Mouse (Mus musculus) kidney, adult 8-10 months (tissue): ENCODE results near the gene Ece1.

Experiments
- DNase-seq, 2 experiments: peaks; one replicate each; pipeline ENCODE4 v3.0.0; 2022

Gene Ece1

DNA sequence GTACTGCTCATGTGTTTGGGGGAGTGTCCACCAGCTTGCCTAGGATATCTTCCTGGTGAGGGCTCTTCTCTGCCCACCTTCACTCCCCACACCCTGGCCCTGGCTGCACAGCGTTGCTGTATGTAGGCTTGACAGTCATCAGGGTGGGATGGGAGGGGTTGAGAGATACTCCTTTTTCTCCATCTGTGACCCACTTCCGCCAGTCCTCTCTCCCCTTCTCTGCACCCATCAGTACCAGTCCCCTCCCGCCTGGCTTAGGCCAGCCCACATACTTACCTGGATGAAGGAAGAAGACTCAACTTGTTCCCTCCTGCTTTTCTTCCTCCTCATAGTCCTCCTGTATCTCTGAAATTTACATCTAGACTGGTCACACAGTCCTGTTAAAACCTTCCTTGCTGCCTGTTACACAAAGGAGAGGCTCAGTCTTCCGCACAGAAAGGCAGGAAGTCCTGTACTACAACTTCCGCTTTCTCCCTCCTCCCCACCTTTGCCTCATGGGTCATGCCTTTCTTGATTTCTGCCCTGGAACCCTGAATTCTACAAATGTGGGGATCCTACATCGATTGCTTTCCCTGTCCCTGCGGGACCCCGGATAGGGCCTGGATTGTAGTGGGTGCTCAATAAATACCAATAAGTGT, 21.6 kb downstream of the Ece1 start:
- no peak for DNase-seq

DNA sequence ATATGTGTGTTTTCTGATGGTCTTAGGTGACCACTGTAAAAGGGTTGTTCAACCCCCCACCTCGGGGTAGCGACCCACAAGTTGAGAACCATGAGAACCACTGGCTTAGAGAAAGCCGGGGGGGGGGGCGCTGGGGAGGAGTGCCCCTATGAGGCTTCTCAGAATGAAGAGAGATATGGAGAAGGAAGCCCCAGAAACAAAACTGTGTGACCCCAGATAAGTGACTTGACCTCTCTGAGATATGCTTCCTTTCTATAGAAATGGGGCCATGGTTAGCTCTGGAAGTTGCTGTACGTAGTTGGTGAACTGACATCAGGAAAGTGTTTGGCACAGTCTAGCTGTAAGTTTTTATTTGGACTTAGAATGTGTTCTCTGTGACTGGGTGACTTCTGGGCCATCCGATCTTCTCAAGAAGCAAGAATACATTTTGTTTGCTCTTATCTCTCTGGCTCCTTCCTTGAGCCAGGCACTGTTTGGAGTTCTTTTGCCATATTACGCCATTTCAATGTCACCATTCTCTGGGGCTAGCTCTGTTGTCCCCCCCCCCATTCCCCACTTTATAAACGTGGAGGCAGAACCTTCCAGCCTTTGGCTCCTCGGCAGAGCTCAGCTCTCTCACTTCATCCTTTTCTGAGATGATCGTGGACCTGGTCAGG, 25.4 kb downstream of the Ece1 start:
- no peak for DNase-seq

DNA sequence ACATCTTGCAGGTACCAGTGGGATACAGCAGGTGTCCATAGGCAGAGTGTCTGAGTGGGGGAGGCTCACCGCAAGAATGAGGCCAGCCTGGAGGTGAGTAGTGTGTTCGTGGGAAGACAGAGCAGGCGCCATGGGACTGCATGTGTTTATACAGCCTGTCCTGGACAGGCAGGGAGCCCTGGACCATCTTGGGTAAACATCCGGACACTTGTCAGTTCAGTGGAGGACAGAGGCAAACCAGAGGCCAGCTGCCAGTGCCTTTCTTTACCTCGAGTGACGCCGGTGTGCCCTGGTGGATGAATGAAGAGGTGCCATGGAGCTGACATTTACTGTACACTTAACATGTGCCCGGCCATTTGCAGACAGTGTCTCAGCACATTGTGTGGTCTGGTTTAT, 26.0 kb downstream of the Ece1 start:
- DNase-seq, result no peak

DNA sequence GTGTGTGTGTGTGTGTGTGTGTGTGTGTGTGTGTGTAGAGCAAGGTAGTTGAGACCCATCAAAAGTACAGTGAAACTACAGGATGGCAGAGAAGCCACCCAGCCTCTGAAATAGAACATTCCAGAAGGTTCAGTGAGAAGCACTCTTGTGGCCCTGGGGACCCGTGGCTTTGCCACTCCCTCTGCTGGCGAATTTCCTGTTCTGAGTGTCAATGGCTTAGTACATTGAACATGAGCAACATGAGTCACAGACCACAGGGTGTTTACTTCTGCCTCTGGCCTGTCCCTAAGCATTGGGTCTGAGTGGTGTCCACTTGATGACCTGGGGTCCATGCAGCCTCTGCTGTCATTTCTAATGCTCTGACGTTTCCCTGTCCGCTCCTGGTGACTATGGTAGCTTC, 28.6 kb downstream of the Ece1 start:
- DNase-seq, result peak in 1 of 2 experiments; percentile 52

DNA sequence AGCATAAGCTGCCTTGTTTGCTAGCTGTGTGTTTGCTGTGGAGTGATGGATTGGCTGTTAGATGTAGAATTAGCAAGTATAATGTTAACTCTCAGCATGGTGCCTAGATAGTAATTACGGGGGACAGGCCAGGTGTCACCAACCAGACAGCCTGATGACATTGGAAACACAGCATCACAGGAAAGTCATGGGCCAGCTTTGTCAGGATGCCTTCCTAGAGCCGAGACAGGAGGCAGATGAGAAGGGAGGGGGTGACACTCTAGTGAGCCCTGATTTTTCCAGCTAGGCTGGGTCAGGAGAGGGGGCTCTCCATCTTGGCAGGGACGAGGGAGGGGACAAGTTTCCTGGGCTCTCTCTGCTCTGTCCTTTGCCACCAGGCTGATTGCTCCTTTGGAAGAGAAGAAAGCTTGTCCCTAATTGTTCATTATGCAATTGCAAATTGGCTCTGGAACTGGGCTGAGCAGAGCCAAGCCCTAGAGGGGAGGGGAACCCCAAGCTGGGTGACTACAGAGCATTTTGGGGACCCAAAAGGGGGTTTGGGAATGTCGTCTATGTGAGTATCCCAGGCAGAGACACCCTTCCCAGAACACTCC, 29.6 kb downstream of the Ece1 start:
- DNase-seq, result no peak

DNA sequence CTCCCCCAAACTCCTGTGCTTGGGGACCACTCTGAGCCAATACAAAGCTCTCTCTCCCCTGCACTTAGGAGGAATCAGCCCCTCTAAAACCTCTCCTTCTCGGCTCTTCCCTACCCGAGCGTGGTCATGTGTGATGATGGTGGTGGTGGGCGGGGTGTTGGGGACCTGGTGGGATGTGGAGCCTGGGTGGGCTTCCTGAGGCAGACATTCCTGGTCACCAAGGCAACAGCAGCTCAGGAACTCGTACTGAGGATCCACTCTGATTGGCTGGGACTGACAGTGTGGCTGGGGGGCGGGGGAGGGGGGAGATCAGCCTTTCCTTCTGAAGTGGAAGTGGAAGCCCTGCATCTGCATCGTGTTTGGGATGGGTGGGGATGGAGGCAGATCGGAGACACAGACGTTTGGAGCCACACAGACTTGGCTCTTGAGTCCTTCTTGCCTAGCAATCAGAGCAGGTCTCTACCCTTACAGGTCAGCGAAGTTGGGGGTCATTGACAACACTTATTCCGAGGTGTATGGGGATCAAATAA, 30.7 kb downstream of the Ece1 start:
- no peak for DNase-seq

DNA sequence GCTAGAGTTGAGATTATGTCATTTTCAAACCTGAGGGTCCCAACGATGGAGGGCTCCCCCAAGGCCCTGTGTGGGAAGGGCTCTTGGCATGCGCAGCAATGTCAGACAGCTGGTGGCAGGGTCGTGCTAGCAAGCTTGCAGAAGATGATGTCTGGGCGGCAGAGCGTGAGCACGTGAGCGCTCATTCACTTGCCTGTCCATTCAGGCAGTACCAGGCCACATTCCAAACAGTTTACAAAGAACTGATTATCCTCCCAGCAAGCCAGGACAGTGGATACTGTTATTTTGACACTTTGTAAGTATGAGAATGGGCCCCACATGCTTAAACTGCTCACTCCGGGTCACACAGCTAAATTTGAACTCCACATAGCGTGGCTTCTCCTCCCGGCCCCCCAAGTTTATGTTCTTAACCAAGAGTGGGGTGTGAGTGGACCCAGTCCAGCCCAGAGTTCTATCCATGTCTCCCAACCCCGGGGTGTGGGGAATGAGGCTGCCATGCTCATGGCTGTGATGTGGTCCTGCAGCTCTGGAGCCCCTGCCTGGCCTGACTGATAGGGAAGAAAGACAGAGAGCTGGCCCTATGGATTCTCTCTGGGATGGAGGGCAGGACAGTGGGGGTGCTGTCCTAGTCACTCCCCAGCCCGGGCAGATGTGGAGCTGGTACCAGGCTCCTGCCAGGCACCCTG, 34.7 kb downstream of the Ece1 start:
- DNase-seq, result no peak

DNA sequence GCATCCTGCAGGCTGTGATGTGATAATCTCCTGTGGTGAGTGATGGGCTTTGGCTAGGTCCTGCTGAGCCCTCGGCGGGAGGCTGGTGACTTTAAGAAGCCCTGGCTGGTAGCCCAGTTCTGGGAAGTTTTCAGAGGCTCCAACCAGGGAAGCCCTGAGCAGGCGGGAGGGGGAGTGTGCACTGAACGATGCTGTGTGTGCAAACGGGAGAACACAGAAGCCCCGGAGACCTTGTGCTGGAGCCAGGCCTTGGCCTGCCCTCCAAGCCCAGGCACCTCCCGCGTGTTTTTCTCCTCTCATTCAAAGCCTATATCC, 35.2 kb downstream of the Ece1 start:
- peak; percentile 69 to 75 for DNase-seq

DNA sequence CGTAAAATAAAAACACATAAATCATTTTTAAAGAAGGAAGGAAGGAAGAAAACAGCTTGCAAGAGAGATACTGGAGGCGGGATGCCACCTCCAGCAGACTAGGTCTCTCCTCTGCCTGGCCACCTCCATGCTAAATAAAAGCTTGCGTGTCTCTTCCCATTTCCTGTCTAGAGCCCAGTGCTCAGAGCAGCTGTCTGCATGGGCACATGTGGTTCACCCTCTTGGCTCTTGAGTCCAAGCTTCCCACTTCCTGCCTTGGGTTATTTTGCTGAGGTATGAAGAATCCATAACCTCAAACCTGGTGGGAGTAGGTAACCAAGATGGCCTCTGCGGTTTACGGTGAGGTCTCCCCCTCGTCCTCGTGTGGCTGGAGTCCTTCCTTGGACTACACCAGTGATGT, 36.5 kb downstream of the Ece1 start:
- DNase-seq, result no peak

DNA sequence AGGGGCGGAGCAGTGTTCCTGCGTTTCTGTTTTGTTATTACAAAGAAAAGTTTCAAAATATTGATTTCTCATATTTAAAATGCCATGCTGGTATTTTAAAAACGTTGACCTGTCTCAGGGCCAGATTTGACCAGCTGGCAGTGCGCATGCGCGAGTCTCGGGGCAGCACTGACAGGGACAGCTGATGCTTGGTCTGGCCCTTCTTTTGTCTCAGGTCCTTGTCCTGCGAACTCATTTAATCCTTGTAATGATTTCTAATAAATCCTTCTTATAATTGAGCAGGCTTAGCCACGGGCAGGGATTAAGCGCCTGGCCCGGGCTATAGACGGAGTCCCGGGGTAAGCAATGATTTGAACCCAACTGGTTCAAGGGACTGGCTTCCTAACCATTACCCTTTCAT, 40.2 kb downstream of the Ece1 start:
- DNase-seq, result no peak

DNA sequence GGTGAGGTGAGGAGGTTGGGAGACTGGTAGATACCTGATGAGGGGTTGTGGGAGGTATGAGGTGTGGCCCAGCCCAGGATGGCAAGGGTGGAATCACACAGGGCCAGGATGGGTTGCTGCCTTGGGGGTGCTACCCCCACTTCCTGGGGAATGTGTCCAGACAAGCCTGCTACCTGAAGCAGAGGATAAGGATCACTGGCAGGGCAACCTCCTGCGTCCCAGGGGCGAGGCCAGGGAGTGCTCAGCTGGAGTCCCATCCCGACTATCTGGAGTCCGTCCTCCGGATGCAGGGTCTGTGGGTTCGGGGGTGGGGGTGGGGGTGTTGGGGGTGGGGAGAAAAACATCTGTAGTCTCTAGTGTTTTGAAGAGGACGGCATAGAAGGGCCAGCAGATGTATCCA, 40.8 kb downstream of the Ece1 start:
- no peak for DNase-seq

DNA sequence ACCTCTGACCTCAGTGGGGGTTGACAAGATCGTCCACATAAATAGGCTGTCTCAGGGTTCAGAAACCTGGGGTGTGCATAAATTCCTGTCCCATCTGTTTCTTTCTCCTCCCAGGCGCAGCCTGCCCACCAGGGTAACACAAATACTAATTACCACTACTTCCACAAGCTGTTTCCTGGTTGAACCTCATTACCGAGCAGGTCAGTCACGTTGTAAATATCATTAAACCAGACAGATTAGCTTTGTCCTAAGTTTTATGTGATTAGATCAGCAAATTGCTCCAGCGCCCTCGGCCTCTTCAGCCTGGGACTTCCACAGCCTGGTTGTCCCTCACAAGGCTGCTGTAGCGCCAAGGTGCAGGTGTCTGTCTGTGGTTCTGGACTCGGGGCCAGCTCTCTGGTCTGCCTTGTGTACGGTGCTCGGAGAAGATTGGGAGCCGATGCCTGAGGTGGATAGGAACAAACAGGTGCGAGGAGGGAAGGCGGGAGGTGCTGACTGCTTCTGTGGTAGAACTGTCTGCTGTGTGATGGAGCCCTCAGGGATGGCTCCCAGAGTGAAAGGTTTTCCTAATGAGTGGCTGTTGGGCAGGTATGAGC, 43.0 kb downstream of the Ece1 start:
- DNase-seq, result no peak

DNA sequence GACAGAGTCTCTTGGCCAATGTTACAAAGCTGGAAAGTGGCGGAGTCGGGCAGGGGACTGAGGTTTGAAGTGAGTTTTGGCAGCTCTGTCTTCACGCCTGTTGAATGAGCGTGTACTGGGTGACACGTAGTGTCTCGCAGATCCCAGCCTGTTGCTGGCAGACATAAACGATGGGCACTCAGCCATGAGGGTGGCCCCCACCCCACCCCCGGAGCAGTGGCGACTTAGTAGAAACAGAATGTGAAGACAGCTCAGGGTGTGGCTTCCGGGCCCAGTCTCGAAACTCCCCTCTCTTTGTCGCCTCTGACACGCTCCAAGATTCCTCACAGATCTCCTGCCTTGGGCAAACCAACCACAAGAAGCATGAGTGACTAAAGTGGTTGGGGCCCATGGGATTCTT, 45.9 kb downstream of the Ece1 start:
- DNase-seq, result no peak

DNA sequence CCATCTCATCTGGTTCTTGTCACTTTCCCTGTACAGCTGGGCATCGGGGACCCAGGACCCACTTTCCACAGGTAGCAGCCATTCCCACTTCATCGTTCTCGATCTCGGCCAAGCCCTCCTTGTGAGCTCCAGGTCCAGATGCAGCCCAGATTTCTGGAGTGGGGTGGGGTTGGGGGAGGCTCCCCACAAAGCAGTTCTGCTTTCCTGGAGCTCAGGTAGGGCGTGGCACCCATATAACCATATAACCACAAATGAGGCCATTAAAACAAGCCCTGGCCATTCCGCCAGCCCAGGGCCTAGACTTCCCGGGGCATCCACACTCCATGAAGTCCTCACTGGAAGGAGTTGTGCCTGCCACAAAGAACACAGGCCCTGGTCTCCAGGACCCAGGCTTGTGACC, 46.5 kb downstream of the Ece1 start:
- DNase-seq, result no peak

DNA sequence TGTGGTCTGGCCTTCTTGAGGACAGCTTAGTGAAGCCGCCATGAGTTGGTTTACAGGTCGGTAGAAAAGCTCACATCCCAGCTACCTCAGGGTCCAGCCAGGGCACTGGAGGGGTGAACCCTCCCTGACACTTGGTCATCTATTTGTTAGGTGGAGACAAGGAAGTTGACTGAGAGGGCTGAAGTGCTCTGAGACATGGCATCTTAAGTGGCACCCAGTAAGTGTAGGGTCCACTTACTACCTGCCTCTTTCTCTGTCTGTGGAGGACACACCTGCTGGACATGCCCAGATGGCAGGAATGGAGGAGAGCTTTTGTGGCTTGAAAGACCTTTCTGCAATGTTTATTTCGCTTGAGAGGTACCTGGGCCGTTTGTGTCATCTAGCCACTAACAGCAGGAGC, 46.9 kb downstream of the Ece1 start:
- no peak for DNase-seq

DNA sequence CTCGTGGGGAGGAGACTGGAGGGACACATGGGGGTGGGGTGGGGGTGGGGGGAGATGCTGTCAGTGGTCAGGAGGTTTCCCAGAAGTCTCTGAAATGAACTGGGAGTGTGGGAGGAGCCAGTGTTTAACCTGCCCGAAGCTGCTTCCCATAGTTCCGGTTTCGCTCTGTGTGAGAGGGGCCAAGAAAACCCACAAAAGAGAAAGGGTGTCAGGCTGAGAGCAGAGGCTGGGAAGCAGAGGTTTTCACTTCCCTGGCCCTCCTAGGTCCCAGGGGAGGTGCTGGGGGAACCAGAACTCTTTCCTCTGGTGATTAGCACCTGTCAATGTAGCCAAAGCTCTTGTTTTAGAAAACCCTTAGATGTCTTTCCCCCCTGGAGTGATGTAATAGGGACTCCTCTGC, 47.4 kb downstream of the Ece1 start:
- no peak for DNase-seq

DNA sequence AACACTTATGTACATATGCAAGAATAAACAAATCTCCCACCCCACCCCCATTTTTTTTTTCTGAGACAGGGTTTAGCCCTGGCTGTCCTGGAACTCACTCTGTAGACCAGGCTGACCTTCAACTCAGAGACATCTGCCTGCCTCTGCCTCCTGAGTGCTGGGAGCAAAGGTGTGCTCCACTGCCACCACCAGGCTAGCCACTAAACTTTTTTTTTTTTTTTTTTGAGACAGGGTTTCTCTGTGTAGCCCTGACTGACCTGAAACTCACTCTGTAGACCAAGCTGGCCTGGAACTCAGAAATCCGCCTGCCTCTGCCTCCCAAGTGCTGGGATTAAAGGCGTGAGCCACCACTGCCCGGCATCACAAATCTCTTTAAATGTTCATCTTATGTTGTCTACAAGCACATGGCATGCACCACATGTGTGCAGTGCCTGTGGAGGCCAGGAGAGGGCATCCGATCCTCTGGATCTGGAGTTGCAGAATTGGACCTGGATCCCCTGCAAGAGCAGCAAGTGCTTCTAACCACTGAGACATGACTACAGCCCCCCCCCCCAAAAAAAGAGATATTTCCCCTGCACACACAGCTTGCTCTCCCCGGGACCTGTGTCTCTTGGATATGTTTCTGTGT, 48.5 kb downstream of the Ece1 start:
- DNase-seq, result peak in 1 of 2 experiments; percentile 39

DNA sequence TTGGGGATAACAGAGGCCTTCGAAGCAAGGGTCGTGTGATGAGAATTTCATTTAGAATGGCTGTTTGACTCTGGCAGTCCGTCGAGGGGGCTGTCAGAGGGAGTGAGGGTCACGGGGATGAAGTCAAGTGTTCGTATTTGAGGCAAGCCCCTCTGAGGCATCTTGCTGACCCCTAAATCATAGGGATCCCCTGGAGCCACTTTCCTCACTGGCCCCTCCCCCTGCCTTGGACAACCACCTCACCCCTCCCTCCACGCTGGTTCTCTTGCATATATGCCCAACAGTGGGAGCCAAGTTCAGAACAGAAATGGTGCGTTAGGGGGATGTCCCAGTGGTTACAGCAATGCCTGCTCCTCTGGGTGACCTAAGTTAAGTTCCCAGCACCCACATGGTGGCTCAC, 49.6 kb downstream of the Ece1 start:
- DNase-seq, result no peak

DNA sequence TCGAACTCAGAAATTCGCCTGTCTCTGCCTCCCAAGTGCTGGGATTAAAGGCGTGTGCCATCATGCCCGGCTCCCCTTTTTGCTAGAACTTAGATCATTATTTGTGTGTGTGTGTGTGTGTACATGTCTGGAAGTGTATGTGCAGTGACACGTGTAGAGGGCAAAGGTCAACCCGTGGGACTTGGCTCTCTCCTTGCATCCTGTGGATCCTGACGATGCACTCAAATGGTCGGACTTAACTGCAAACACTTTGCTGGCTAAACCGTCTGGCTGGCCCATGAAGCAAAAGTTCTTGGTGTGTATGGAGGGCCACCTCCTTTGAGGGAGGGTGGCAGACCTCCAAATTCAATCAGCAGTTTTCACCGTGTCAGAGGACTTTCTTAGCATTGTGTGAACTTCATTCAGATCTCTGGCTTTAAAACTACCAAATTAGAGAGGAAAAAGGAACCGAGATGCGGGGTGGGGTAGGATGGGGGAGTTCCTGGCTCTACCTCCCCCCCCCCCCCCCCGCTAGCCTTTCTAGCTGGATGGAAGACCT, 50.8 kb downstream of the Ece1 start:
- peak in 1 of 2 experiments; percentile 47 for DNase-seq

DNA sequence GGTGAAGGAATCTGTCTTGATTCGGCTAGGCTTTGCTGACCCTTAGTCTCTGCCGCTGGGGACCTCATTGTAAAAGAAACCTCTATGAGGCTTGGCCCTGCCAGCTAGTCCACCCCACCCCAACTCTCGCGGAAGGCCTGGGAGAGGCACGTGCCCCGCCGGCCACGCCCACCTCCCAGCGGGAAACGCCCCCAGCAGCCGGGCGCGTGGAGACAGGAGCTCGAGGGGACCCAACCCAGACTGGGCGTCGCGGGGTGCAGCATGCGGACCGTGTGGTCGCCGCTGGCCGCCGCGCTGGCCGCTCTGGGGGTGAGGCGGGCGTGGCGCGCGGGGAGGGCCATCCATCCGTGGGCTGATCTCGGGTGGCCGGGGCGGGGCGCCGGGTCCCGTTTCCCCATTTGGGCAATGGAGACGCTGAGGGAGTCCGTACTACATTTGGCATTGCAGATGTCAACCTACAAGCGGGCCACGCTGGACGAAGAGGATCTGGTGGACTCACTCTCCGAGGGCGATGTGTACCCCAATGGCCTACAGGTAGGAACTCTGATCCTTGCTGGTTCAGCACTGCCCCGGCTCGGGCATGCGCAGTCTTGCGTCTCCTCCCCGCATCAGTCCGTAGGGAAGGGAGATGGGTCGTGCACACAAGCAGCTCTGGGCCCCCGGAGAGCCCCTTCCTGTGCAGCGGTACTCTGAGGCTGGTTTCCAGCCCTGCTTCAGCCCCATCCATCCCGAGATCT, 51.5 kb downstream of the Ece1 start:
- peak; percentile 58 to 70 for DNase-seq

DNA sequence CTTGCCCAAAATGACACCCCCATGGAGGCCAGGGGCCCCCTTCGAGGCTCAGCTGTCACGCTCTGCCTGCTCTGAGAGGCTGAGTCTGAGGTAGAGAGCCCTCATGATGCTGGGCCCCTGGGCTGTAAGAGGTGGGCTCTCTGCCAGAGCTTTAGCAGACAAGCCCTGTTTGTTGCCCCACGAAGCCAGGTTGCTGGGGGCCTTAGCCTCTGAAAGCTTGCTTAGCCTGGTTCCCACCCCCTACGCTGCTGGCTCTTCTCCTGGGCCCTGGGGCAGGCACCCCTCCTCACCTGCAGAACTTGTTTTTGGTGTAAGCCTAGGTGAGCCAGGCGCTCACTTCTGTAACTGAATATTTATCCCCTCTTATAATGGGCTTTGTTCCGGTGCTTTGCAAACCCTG, 55.6 kb downstream of the Ece1 start:
- no peak for DNase-seq

DNA sequence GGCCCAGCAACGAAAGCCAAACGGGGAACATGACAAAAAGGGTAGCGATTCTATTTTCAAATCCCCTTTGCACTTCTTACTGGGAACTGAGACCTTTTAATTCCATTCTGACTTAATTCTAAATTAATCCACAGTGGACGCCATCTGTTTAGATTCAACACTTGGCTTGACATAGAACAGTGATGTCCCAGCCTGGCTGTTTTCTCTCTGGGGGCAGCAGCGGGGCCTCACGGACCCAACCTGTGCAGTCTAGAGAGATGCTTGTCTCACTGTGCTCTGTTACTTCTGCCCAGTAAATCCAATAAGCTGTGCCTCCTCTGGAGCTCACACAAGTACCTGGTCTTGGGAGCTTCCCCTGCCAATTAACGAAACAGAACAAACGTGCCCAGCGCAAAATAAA, 56.5 kb downstream of the Ece1 start:
- no peak for DNase-seq
